ENCODE assay signal across 8 mouse cellular contexts in genomic region chr2:109891031-109891430, GRCm38 (mm10). TPM values are rescaled to one million over a fixed set of nuclear protein-coding genes. Genes with fewer than 3 reads are reported as not detected.
A peak's percentile ranks its signal among the peaks of the same experiment; 100 is the strongest.
DNase-seq lines count a peak whose midpoint lies in the region; ATAC-seq and TF ChIP-seq lines count a peak whose summit lies in the region.

No protein-coding gene starts in this region.

- TF ChIP-seq POLR2A in thymus, adult 2 months (IDR thresholded peaks at IDR 0.05; ENCODE audit: control insufficient read depth, extremely low read depth, insufficient read depth, low read length, poor library complexity), result no peak

- H3K4me1 ChIP-seq in thymus, adult 2 months (replicated peaks; ENCODE audit: control insufficient read depth, insufficient read depth, low read length), result no peaks in the 10 kb centered on the region
- peaks cover 22% of the 10 kb centered on the region for H3K4me1 ChIP-seq in megakaryocyte, embryonic 14.5 days

- peak overlapping the region; percentile 86 for H3K4me3 ChIP-seq in thymus, adult 2 months (ENCODE audit: control insufficient read depth, insufficient read depth, low read length)
- H3K4me3 ChIP-seq in megakaryocyte, embryonic 14.5 days (replicated peaks), result peak overlapping the region; percentile 99

- peak; percentile 34 for ATAC-seq in inflammation-experienced regulatory T-cells, adult 6 months

- DNase-seq in embryo, embryonic 10.5 days (ENCODE audit: low spot score), result peak; percentile 56
- DNase-seq in embryo, embryonic 11 days, result no peak
- DNase-seq in thymus, adult 2 months, result no peak
- no peak for DNase-seq in thymus, postnatal 14 days
- no peak for DNase-seq in c-Kit-positive CD71-positive TER-119-positive erythroid progenitor cells, embryonic 14.5 days (ENCODE audit: low spot score)
- no peak for DNase-seq in cerebellum, postnatal 10 days

- peaks cover 17% of the 10 kb centered on the region for H3K36me3 ChIP-seq in thymus, adult 2 months (ENCODE audit: control insufficient read depth, insufficient read depth, low read length)
- peaks cover 20% of the 10 kb centered on the region for H3K36me3 ChIP-seq in megakaryocyte, embryonic 14.5 days (replicated peaks; ENCODE audit: low read length)

- no peaks in the 10 kb centered on the region for H3K27me3 ChIP-seq in thymus, adult 2 months (ENCODE audit: control insufficient read depth, insufficient read depth, low read length)
- peaks cover 3% of the 10 kb centered on the region for H3K27me3 ChIP-seq in megakaryocyte, embryonic 14.5 days (replicated peaks)

- no peak for TF ChIP-seq CTCF in thymus, adult 2 months (IDR thresholded peaks at IDR 0.05; ENCODE audit: borderline replicate concordance, control insufficient read depth, extremely low read depth, insufficient read depth, low read length, poor library complexity)

- H3K27ac ChIP-seq in thymus, adult 2 months (ENCODE audit: control insufficient read depth, insufficient read depth, low read length), result no peak overlapping the region

- peaks cover 6% of the 10 kb centered on the region; the same call in 1 of the 2 replicates for H3K9me3 ChIP-seq in megakaryocyte, embryonic 14.5 days

- WGBS in thymus, adult 2 months, result under 1% methylated on average over 34 of the region's 34 CpGs

RNA-seq across cellular contexts. Expression of gene Lin7c, which starts 0.4 kb away (rescaled TPM):
- polyA plus RNA-seq in thymus, adult 2 months (2012; rRNA removed), result 9.1 and 10.0 TPM in 2 replicates
- 10 to 100 TPM; 63.9 to 72.9 (median 64.9) TPM for polyA plus RNA-seq in inflammation-experienced regulatory T-cells, adult 6 months (2017; shearing (Covaris generic))
- polyA plus RNA-seq in megakaryocyte, embryonic 14.5 days (2012; ENCODE audit: insufficient read depth, low replicate concordance), result 0.21 TPM in 1 of 2 replicates, not detected in the other

RNA-seq across cellular contexts. Expression of gene Lgr4, which starts 26.4 kb away (rescaled TPM):
- 4.5 and 7.2 TPM in 2 replicates for polyA plus RNA-seq in thymus, adult 2 months (2012; rRNA removed)
- polyA plus RNA-seq in inflammation-experienced regulatory T-cells, adult 6 months (2017; shearing (Covaris generic)), result under 1 TPM; 0.15 to 0.28 (median 0.19) TPM
- polyA plus RNA-seq in megakaryocyte, embryonic 14.5 days (2012; ENCODE audit: insufficient read depth, low replicate concordance), result 0.02 TPM in 1 of 2 replicates, not detected in the other
